Mouse (Mus musculus) liver, embryonic 14.5 days (tissue): Measurements from ENCODE around the gene Dnajb13. TPM values are rescaled to one million over a fixed set of nuclear protein-coding genes. Genes with fewer than 3 reads are reported as not detected.

Experiments used
- ATAC-seq: fragments of 200-750 bp; cut with Nextera tagmentation; 2 replicates; pipeline ENCODE4 v1.8.0; 2017; ENCODE audit warnings: moderate number of reproducible peaks, mild to moderate bottlenecking, moderate library complexity; ENCODE audit not compliant: insufficient read depth
- DNase-seq, 3 experiments: peaks; one replicate each; pipeline ENCODE4 v3.0.0-alpha.2; 2012 to 2013; ENCODE audit warnings: low read depth in 3 of 3, low spot score in 3 of 3
- H3K27ac ChIP-seq: fragments of 300-500 bp; sonication (generic); 2 replicates; pipeline ENCODE4 v1.5.1; 2014; ENCODE audit warnings: moderate library complexity, mild to moderate bottlenecking, control low read depth, inconsistent platforms
- H3K27me3 ChIP-seq: fragments of 300-500 bp; sonication (generic); 2 replicates; pipeline ENCODE4 v1.6.1; 2014; ENCODE audit warnings: mild to moderate bottlenecking, low read length, moderate library complexity; ENCODE audit not compliant: control insufficient read depth, insufficient read depth
- H3K36me3 ChIP-seq: fragments of 300-500 bp; sonication (generic); replicated peaks from 2 replicates; pipeline ENCODE4 v1.6.1; 2014; ENCODE audit warnings: low read depth; ENCODE audit not compliant: control insufficient read depth, insufficient read depth
- H3K4me1 ChIP-seq, 2 experiments: fragments of 200-500 bp in 1 of 2; fragments of 300-500 bp in 1 of 2; sonication (generic) in 1 of 2; replicated peaks; 2 replicates each; pipeline ENCODE4 v1.6.1; 2012 to 2014; ENCODE audit warnings: antibody characterized with exemption in 1 of 2, inconsistent platforms in 1 of 2, low read length in 1 of 2; ENCODE audit not compliant: control insufficient read depth in 2 of 2, insufficient read depth in 2 of 2
- H3K4me2 ChIP-seq: fragments of 300-500 bp; sonication (generic); 2 replicates; pipeline ENCODE4 v1.6.1; 2014; ENCODE audit warnings: low read depth, mild to moderate bottlenecking, control low read depth, moderate library complexity
- H3K4me3 ChIP-seq, 2 experiments: fragments of 200-500 bp in 1 of 2; fragments of 300-500 bp in 1 of 2; sonication (generic) in 1 of 2; 2 replicates each; pipeline ENCODE4 v1.5.1; 2012 to 2014; ENCODE audit warnings: low read depth in 2 of 2, low read length in 2 of 2, mild to moderate bottlenecking in 2 of 2, control low read depth in 1 of 2, inconsistent platforms in 1 of 2, moderate library complexity in 1 of 2; ENCODE audit not compliant: insufficient read depth in 1 of 2
- H3K9ac ChIP-seq: fragments of 300-500 bp; sonication (generic); replicated peaks from 2 replicates; pipeline ENCODE4 v1.6.1; 2014; ENCODE audit warnings: mild to moderate bottlenecking, control low read depth, moderate library complexity
- H3K9me3 ChIP-seq: fragments of 300-500 bp; sonication (generic); 2 replicates; pipeline ENCODE4 v1.6.1; 2016; ENCODE audit warnings: low read length, mixed read lengths; ENCODE audit not compliant: control insufficient read depth
- CTCF ChIP-seq: IDR thresholded peaks from 2 replicates; pipeline ENCODE4 v1.5.1; 2016; ENCODE audit warnings: antibody characterized with exemption, low read depth, control low read depth
- EP300 ChIP-seq: IDR thresholded peaks from 2 replicates; pipeline ENCODE4 v1.6.1; 2016; ENCODE audit warnings: antibody characterized with exemption, low read depth
- WGBS: fragments of 180-500 bp; shearing (Covaris S2); extraction: QIAGEN DNeasy Blood & Tissue Kit; methylation state at CpG from one replicate; pipeline ENCODE4 v1.1.7; 2014; ENCODE audit not compliant: insufficient replicate concordance; 5-methylcytosine and 5-hydroxymethylcytosine counted together
- polyA plus RNA-seq, 2 experiments: library from polyadenylated mRNA; depleted of rRNA in 1 of 2; stranded (reverse) in 1 of 2; unstranded in 1 of 2; fragments of >200 nt; fragmentation: Nextera tagmentation in 1 of 2; extraction: Ambion mirVana in 1 of 2; gene quantifications; 2 replicates each; pipeline versions ENCODE4 v1.2.1 to v1.2.3; 2012 to 2014

Gene Dnajb13
- polyA plus RNA-seq, 2 experiments: 0.58 to 2.3 TPM

DNA sequence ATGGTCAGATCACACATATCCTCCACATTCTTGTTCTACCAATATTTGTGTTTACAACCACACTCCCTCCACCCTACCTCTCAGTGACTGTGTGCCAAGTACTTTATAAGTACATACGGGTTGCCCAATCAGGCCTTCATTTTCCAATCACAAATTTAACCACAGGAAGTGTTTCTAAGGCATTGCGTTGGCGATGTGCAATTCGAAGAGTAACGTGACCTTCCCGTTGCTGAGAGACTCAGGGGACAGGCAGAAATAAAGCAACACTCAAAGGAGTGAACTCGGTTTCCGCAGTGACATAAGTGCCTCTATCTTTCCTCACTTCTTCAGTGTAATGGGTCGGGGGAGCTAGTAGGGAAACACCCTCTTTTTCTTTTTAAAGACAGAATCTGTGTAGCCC lies 24.8 kb upstream of the Dnajb13 start:
- no peak overlapping the region for H3K27ac ChIP-seq
- DNase-seq (no peak), ATAC-seq (no peak)
- H3K27me3 ChIP-seq: no peaks in the 10 kb centered on the region; the same call in 1 of the 2 replicates
- TF ChIP-seq CTCF (no peak), EP300 (no peak)
- no peaks in the 10 kb centered on the region for H3K9me3 ChIP-seq
- H3K4me1 ChIP-seq: peaks cover 7 to 13% of the 10 kb centered on the region in 2 experiments; a peak in 3 of 4 replicates
- 78% methylated on average over 9 of the region's 9 CpGs for WGBS
- H3K4me2 ChIP-seq: no peak overlapping the region
- H3K36me3 ChIP-seq: peaks cover 5% of the 10 kb centered on the region; the same call in 1 of the 2 replicates
- no peak overlapping the region for H3K9ac ChIP-seq
- H3K4me3 ChIP-seq: no peak overlapping the region

DNA sequence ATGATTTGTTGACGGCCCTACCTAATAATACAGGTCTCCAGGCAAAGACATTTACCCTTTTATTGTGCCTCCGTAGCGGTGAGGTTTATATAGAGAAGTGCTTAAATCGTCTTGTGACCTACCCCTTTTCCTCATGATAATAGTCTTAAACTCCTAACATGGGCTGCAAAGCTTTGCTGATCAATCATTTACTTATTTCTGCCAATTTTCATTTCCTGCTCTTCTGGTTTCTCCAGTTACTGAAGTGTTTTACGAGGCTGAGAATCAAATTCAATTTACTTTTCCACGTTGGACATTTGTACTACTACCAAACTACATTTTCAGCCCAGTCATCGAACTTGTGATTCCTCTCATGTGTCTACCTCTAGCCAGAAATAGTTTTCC lies 22.8 kb upstream of the Dnajb13 start:
- TF ChIP-seq CTCF (no peak), EP300 (no peak)
- Histone ChIP-seq H3K27me3 (no peaks in the 10 kb centered on the region), H3K27ac (peak overlapping the region; percentile 81), H3K4me1 (peaks cover 7 to 12% of the 10 kb centered on the region in 2 experiments; a peak in 3 of 4 replicates), H3K4me2 (peak overlapping the region; percentile 88), H3K9ac (peak overlapping the region; percentile 78), H3K36me3 (peaks cover 5% of the 10 kb centered on the region; the same call in 1 of the 2 replicates), H3K9me3 (no peaks in the 10 kb centered on the region), H3K4me3 (peak overlapping the region; percentile 71 to 81)
- DNase-seq (no peak), ATAC-seq (no peak)
- 24% methylated on average over 7 of the region's 7 CpGs for WGBS

DNA sequence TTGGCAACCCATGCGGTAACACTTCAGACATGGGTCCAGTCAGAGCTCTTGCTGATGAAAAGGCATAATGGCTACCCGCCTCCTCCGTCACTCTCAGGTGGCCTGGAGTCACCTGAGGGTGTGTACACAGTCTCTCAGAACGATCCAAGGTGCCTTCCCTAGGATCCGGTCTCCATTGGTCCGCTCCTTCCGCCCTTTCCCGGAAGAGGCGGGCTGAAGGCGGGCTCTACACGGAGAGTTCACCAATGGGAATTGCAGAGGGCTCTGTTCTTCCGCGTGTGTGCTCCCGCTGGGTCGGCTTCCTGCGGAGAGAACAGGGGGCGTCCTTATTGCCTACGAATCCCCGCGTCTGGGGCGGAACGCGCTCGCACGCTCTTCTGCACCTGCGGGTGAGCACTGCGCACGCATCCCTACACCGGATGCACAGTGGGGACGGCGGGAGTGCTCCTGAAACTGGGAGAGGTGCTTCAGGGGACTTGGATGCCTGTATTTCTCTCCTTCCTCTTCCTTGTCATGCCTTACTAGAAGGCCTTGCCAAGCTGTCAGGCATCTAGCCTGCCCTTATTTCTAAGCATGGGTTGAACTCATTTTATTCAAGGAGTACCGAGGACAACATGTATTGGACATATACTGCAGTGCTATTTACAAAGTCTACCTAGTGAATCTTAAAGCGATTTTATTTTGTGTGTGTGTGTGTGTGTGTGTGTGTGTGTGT lies 22.2 kb upstream of the Dnajb13 start, which contains the start of gene Coa4:
Coa4 (plus strand) TSS at position 268 of the 715 bp plus-strand sequence.
- under 1% methylated on average over 33 of the region's 33 CpGs for WGBS
- DNase-seq: peak; percentile 88 to 96 (median 89)
- Histone ChIP-seq H3K27ac (peak within 1 kb of the TSS; percentile 81), H3K9me3 (no peaks in the 10 kb centered on the region), H3K4me1 (peaks cover 7 to 12% of the 10 kb centered on the region in 2 experiments; a peak in 3 of 4 replicates), H3K36me3 (peaks cover 5% of the 10 kb centered on the region; the same call in 1 of the 2 replicates), H3K27me3 (no peaks in the 10 kb centered on the region), H3K4me3 (peak within 1 kb of the TSS; percentile 71 to 81), H3K9ac (peak within 1 kb of the TSS; percentile 78), H3K4me2 (peak within 1 kb of the TSS; percentile 88)
- TF ChIP-seq CTCF: 0 out of 2 replicates have a peak, but pooled peaks have one; percentile 38
- TF ChIP-seq EP300: no peak
- ATAC-seq: peak; percentile 99

GRCm38 (mm10) chr7:100535831-100536230 lies 21.1 kb upstream of the Dnajb13 start:
- H3K9ac ChIP-seq: no peak overlapping the region
- no peaks in the 10 kb centered on the region for H3K27me3 ChIP-seq
- no peak overlapping the region; a peak in 1 of 4 replicates for H3K4me3 ChIP-seq
- no peak overlapping the region for H3K27ac ChIP-seq
- H3K4me1 ChIP-seq: peaks cover 7 to 14% of the 10 kb centered on the region in 2 experiments; a peak in 3 of 4 replicates
- no peaks in the 10 kb centered on the region for H3K9me3 ChIP-seq
- 33% methylated on average over 2 of the region's 2 CpGs for WGBS
- DNase-seq (no peak), ATAC-seq (no peak)
- peak overlapping the region; percentile 88 for H3K4me2 ChIP-seq
- H3K36me3 ChIP-seq: peaks cover 5% of the 10 kb centered on the region; the same call in 1 of the 2 replicates
- TF ChIP-seq CTCF (no peak), EP300 (no peak)

- peaks cover 2% of the 10 kb centered on the region; the same call in 1 of the 2 replicates for H3K36me3 ChIP-seq
- no peaks in the 10 kb centered on the region for H3K9me3 ChIP-seq
- TF ChIP-seq CTCF (no peak), EP300 (no peak)
- 59% methylated on average over 3 of the region's 3 CpGs for WGBS
- DNase-seq: no peak
- peaks cover 7 to 14% of the 10 kb centered on the region in 2 experiments; a peak in 3 of 4 replicates for H3K4me1 ChIP-seq
- no peak overlapping the region for H3K9ac ChIP-seq
- no peak overlapping the region for H3K27ac ChIP-seq
- no peaks in the 10 kb centered on the region for H3K27me3 ChIP-seq
- no peak overlapping the region for H3K4me3 ChIP-seq
- H3K4me2 ChIP-seq: no peak overlapping the region
- no peak for ATAC-seq
Measured at GRCm38 (mm10) chr7:100534216-100534615, 19.5 kb upstream of the Dnajb13 start.
